Mouse (Mus musculus) embryo, embryonic 11.5 days (tissue): ENCODE data around the gene Rnf145.

Experiments used
- DNase-seq: peaks from one replicate; pipeline ENCODE4 v3.0.0-alpha.2; 2012; ENCODE audit warnings: low read depth, low spot score

Gene Rnf145

GRCm38 (mm10) chr11:44509906-44510305, 8.9 kb upstream of the Rnf145 start:
- no peak for DNase-seq

- no peak for DNase-seq
These were observed 8.4 kb upstream of the Rnf145 start for GRCm38 (mm10) chr11:44510371-44510770.

GRCm38 (mm10) chr11:44512044-44513025, 6.4 kb upstream of the Rnf145 start:
- DNase-seq, result no peak

- DNase-seq, result no peak
These were observed 5.7 kb upstream of the Rnf145 start for GRCm38 (mm10) chr11:44513026-44513422.

- DNase-seq, result no peak
These were observed 4.1 kb upstream of the Rnf145 start for GRCm38 (mm10) chr11:44514666-44515065.

GRCm38 (mm10) chr11:44516362-44516761, 2.4 kb upstream of the Rnf145 start:
- no peak for DNase-seq

GRCm38 (mm10) chr11:44517561-44518280, 1.0 kb upstream of the Rnf145 start:
- no peak for DNase-seq

- peak; percentile 26 for DNase-seq
These were observed 559 bp downstream of the Rnf145 start for GRCm38 (mm10) chr11:44519096-44519949.

- peak; percentile 72 for DNase-seq
These were observed 1.4 kb downstream of the Rnf145 start for GRCm38 (mm10) chr11:44519950-44520761.

GRCm38 (mm10) chr11:44522594-44522993, 3.8 kb downstream of the Rnf145 start:
- DNase-seq, result no peak

GRCm38 (mm10) chr11:44525765-44526164, 7.0 kb downstream of the Rnf145 start:
- DNase-seq, result no peak

GRCm38 (mm10) chr11:44526654-44527263, 8.0 kb downstream of the Rnf145 start:
- no peak for DNase-seq

- DNase-seq, result no peak
These were observed 9.9 kb downstream of the Rnf145 start for GRCm38 (mm10) chr11:44528560-44529199.

- no peak for DNase-seq
These were observed 10.4 kb downstream of the Rnf145 start for GRCm38 (mm10) chr11:44529200-44529599.

- DNase-seq, result no peak
These were observed 11.0 kb downstream of the Rnf145 start for GRCm38 (mm10) chr11:44529716-44530115.

GRCm38 (mm10) chr11:44530382-44530781, 11.6 kb downstream of the Rnf145 start:
- DNase-seq, result no peak

- DNase-seq, result no peak
These were observed 12.1 kb downstream of the Rnf145 start for GRCm38 (mm10) chr11:44530867-44531266.

- no peak for DNase-seq
These were observed 12.9 kb downstream of the Rnf145 start for GRCm38 (mm10) chr11:44531617-44532016.

GRCm38 (mm10) chr11:44532846-44533781, 14.3 kb downstream of the Rnf145 start:
- no peak for DNase-seq
